Mouse (Mus musculus): ENCODE measurements at regions not wholly inside any gene's neighbourhood (a gene's known extent, or its start where the extent isn't known, plus 50 kb on each side); places are given as distances from the start of the nearest gene placed in this dataset.
A peak's percentile ranks its signal among the peaks of the same experiment; 100 is the strongest.

DNA sequence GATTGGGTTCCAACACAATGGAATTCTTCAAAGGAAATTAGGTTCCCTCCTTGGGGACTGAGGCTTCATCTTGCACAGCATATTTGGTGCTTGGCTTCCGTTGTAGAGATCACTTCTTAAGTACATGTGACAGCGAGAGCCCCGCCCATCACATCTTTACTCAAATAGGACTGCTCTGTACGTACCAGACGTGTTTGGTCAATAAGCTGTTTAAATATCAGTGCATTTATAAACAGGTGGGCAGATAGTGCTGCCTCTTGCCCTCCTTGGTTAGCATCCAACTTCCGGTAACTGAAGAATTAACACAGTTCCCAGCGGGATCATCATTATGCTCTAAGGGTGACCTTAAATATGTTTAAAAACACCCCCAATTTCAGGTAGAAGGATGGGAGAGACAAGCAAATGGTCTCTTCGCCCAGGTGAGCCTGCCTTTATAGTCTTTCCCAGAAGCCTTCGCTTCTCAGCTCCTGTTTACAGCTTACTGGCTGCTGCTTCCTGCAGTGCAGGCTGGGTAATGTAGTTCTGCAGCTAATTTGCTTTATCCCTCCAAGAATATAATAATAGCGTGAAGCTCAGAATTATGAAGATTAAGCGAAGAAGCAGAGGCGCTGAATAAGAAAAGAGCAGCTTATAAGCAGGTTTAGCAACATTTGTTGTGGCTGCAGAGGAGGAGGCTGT, 242.1 kb downstream of the Foxo1 start:
- DNase-seq (ENCODE audit: extremely low spot score): no peak

DNA sequence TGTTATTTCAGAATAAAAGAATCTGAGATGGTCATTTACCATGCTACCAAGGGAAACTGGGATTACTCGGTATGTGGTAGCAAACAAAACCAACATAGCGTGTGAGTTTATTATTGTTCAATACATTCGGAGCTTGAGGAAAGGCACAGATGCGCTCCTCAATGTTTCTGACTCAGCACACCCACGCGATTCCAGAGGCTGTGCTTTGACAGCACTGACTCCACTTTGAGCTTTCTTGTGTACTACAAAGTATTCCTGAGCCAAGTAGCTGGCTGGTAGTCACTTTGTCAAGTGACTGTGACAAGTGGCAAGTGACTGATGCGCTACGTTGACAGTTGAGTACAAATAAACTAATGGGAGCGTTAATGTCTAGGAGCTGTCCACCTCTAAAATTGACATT, 235.8 kb downstream of the Foxo1 start:
- no peak for DNase-seq (ENCODE audit: extremely low spot score)

DNA sequence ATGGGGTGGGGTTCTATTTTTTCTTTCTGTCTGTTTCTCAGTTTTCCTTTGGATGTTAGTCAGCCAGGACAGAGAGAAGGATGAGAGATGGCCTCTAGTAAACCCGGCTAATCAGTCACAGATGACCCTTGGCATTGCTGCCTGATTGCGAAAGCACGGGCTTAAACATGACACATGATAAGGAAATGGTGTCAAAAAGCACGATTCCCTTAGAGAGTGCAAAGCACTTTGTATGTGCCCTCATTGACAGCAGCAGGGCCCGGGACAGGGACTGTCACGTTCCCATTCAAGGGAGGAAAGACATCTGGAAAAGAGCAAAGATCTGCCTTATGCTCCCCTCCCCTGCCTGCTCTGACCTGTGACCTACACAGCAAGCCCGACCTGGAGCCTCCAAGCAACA, 234.1 kb downstream of the Foxo1 start:
- DNase-seq (ENCODE audit: extremely low spot score): peak; percentile 25

DNA sequence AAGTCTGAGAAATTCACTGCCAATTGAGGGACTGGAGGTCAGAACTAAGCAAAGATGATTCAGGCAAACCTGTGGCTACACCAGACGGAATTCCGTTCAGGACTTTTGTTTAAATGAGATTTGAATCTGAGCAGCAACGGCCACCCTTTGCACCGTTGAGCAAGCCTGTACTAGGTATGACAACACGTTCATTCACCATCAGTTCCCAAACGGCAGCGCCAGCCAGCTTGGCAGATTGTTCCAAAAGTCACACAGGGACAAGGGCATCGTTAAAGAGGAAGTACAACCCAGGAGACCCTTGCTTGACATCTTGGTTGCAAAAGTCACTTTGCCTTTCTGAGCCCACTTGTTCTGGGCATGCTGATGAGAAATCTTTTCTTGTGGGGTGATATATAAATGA, 233.5 kb downstream of the Foxo1 start:
- no peak for DNase-seq (ENCODE audit: extremely low spot score)

DNA sequence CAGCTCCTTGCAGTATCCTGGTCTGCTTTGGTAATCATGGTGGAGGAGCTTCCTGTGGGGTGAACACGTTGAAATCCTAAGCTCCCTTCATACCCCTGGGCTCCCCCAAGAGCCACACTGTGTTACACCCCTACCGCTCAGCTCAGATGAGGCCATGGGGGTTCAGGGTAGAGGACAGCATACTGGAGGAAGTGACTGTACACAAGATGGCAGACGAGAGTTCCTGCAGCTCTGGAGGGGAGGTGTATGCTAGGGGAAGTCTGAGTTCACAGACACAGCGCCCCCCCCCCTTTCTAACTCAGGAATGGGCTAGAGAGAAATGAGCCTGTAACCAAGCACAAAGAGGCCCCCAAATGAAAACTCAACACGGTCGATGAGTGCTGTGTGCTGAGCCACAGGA, 231.9 kb downstream of the Foxo1 start:
- no peak for DNase-seq (ENCODE audit: extremely low spot score)

DNA sequence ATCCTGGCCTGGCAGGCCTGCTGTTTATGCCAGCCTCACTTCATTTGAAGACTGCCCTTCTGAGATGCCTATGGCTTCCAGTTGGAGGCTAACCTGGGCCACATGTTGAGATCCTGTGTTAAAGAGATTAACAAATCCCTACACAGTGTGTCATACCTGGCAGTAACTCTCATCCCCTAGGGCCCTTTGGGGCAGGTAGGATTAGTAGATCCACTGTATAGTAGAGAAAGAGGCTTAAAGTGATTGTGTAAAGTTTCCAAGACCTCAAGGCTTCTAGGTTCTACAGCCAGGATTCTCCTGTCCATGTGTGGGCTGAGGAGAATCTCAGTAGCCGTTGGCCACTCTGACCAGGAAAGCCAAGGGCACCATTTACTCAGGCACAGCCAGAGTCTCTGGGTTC, 231.4 kb downstream of the Foxo1 start:
- DNase-seq (ENCODE audit: extremely low spot score): no peak

DNA sequence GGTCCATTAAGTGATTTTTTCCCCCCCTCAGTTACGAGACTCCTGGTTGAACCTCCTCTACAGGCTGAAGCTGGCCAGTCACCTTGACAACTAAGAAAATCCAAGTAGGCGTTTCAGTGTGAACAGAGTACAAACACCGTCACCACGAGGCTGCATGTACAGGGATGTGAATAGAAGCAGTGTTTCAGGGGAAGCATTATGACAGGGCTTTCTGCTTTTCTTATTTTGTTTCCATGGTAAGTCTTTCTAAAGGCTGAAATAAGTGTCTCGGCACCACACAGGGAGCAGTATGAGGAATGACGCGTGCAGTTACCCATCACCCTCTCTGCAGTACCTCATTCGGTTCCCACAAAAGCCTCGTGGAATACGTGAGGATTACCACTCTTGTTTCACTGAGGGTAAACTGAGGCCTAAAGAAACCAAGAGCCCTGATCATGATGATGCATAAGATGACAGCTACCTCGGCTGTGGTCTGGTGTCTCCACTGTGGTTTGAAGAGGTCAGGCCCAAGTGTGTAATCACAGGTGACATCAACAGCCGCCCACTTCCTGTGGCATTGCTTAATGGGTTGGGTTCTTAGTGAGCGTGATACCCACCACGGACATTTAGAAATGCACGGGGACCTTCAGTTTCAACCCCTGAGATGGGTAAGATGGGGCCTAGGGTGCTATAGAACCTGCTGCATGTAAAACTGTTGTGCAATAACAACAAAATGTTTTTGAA, 230.5 kb downstream of the Foxo1 start:
- DNase-seq (ENCODE audit: extremely low spot score): no peak

DNA sequence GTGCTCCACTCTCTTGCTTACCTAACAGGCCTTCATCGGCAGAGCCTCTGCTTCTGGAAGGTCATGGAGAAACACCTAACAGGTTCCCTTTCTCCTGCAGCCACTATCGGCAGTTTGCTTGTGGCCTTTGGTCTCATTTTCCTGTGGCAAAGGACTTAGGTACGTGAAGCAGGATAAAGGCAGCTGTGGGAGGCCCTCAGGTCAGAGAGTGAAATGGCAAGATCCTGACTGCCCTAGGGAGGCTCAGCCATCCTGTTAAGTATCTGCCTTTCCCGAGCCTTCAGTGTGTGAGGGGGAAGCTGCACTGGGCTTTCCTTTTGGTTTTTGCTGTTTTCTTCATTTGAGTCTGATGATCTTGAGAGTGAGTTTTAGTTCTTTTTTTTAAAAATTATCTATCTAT, 228.8 kb downstream of the Foxo1 start:
- DNase-seq (ENCODE audit: extremely low spot score): no peak

DNA sequence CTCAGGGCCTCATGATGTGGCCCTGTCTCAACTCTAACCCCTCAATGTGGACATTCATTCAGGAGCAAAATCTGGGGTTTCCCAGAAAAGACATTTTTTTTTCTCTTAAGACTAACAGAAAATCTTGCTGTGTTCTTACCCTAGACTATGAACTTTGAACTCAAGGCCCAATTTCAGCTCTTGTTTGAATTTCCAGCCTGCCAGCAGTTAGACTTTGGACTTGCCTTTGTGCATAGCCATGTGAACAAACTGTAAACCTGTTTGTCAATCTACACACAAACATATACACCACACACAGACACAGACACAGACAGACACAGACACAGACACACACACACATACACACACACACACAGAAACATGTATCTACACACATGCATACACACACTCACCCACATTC, 227.3 kb downstream of the Foxo1 start:
- no peak for DNase-seq (ENCODE audit: extremely low spot score)

DNA sequence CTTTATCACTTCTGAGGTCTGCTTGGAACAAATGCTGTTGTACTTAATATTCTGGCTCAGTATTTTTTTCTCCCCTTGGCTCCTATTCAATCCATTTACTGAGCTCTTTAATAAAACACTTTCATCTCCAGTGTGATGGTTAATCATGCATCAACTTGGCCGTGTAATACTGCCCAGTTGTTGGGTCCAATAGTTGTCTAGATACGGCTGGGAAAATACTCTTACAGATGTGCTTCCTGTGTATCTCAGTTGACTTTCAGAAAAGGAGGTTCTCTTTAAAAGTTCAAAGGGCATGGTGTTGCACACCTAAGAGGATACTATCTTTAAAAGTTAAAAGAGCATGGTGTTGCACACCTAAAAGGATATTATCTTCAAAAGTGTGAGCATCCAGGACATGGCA, 226.8 kb downstream of the Foxo1 start:
- no peak for DNase-seq (ENCODE audit: extremely low spot score)

DNA sequence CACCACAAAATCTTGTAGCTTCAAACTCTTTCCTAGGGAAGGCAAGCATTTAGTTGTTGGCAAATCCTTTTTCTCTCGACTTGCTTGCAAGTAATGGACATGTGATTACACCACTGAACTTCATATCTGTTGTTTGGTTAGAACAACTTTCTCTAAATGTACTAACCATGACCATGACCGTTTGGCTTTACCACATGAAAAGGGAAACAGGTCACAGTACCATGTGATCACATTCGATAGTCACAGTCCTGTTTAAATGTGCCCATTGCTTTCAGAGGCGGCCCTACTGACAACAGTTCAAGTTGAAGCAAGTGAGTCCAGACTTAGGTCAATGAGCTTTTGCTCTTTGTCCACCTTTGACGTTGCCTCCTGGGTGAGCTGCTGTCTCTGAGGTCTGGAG, 211.1 kb downstream of the Foxo1 start:
- no peak for DNase-seq (ENCODE audit: extremely low spot score)

DNA sequence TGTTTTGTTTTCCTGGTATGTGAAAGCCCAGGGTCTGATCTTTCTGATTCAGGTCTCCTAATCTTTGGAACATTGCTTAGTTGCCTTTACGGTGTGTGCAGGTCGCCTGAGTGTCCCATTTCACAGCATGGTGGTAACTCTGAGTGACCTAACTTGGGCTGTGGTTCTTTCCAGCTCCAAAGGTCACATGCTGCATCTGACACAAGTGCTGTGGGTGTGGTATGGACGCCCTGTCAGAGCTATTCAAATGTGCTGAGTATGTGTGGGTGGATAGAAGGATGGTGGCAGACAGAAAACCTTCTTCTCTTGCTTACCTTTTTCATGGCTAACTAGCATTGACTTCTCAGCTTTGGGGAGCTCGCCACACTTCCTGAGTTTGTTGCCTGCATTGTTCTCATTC, 201.8 kb downstream of the Foxo1 start:
- no peak for DNase-seq (ENCODE audit: extremely low spot score)

DNA sequence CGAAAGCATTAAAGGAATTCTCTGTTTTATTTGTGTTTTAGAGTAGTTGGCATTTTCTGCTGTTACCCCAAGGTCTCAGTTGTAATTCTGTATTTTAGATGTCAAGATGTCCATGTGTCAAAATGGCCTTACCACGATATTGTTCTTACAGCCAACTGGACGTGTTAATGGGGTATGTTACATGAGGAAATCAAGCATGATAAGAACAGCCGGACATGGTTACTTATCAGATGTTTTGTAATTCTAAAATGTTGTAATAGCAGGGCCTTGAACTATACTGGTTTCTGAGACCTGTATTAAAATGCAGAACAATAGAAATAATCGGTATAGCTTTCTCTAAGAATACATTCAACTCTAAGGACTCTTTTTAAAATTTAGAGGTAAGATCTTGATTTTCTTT, 201.3 kb downstream of the Foxo1 start:
- DNase-seq (ENCODE audit: extremely low spot score): no peak

DNA sequence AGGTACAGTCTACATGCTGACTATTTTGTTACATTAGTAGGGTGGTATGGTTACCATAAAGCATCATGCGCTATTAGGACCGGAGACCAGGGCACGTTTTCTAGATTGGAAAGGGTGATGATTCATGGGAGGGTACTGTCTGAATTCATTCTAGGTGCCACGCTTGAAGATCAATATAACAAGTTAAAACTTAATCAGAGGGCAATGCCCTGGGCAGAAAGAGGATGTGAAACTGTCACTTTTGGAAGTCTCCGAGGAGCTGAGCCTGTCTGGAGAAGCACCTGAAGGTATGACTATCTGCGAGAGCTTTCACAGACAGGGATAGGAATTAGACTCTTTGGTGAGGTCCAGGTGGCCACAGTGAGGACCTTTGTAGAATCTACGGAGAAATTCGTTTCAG, 200.2 kb downstream of the Foxo1 start:
- no peak for DNase-seq (ENCODE audit: extremely low spot score)

DNA sequence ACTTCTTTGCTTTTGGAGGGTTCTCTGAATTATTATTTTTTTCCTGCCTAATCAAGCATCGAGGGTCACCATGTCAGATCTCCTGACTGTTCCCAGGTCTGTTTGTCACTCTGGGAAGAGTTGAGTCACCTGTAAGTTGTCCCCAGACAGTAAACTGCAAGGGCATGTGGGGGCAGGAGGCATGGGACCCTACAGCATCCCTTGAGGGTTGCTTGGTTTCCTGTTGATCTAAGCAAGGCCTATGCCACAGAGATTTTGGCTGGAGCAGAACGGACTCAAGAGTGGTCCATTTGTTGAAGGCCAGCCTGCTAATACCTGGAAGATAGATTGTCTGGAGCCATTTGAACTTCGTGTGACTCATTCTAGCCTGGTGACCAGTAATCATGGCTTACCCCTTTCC, 199.7 kb downstream of the Foxo1 start:
- DNase-seq (ENCODE audit: extremely low spot score): no peak

DNA sequence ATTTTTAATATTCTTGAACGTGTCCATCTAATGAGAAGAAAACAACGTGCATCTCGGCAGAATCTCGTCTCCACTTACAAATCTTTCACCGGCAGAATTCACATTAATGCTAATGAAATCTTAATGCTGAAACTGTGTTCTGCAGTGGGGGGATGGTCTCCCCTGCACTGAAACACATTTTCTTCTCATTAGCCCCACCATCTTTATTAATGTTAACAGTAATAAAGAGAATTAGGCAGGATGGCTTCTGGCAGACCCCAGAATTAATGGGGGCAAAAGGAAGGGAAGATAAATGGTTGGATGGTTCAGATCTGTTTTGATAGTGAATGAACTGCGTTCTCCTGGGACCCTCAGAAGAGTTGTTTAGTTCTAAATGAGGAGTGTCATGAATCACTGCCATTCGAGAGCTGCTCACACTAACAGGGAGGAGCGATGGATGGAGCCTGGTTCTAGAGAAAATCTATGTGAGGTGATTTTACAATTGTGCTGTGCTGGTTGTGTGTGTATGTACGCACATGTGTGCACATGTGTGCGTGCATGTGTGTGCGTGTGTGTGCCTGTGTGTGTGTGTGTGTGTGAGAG, 198.9 kb downstream of the Foxo1 start:
- no peak for DNase-seq (ENCODE audit: extremely low spot score)

DNA sequence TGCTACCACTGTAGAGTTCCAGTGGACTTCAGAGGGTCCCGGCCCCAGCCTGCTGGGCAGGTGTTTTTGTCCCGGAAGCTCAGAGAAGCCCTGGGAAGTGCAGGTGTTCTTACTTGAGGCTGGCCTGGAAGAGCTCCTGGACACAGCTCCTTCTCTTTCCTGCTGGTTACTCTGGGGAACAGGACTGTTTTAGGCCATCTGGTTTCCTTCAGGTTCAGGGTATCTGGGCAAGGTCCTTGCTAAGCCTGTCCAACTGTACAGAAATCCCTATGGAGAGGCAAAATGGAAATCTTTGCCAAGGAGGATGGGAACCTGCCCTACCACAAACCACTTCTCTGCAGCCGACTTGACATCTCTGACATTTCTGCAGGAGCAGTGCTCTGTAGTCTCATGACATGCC, 198.4 kb downstream of the Foxo1 start:
- DNase-seq (ENCODE audit: extremely low spot score): no peak

DNA sequence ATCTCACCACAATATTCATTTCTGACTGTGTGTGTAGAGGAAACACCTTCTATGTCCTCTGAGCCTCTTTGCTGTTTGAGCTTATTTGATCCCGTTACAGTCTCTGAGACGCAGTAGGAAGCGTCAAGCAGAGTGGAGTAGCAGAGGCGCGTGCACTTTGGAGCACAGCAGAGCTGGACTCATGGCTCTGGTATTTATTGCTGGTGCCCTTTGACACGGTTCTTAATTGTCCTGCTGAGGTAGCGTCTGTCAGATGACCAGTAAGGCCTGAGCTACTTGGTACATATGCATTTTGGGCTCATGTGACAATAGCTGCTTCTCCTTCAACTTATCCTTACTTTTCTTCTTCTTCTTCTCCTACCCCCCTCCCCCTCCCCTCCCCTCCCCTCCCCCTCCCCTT, 195.8 kb downstream of the Foxo1 start:
- DNase-seq (ENCODE audit: extremely low spot score): peak; percentile 42

DNA sequence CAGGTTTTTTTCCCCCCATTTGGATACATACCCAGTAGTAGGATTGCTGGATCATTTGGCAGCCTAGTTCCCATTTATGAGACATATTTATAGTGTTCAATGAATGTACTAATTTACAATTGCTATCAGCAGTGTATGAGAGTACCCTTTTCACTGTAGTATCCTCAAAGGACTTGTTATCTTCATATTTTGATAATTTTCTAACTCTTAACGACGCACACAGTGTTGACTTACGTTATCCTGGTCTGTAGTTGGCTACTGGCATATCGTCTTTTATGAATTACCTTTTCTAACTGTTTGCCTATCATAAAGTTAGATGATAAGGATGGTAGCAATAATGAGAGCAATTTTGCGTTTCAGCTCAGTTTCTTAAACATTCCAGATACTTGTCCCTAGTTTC, 186.8 kb downstream of the Foxo1 start:
- DNase-seq (ENCODE audit: extremely low spot score): no peak

DNA sequence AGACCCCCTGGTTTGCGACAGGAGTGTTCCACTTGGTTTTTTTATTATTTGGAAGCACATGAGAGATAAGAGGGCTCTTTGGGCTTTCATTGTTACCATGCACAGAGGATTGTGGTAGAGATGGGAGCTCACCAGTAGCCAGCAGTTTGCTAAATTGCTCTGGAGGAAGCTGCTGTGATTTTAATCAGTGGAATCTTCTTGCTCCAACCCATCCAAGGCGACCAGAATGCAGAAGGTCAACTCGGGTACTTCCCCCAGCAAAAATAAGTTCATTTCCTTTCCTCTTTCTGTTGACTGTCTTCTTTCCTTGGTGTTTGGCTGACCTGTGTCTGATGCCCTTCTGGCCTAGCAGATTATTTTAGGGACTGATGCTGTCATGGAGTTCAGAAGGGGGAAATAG, 184.9 kb downstream of the Foxo1 start:
- DNase-seq (ENCODE audit: extremely low spot score): no peak

DNA sequence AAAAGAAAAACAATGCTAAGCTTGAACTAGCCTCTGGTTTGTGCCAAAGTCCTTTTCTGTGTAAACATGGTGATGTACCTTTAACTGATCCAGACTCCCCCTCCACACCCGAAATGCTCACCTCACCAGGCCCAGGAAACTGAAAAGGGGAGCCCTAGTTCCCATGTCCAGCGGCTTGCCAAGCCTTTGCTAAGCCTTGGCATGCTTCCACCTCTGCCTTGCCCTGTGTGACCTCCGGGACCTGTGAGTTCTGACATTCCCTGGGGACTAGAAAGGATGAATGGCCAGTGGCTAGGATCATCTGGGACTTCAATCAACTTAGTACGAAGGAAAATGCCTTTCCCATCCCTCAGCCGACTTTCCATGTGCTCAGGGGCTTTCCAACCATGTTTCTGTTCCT, 184.2 kb downstream of the Foxo1 start:
- no peak for DNase-seq (ENCODE audit: extremely low spot score)

DNA sequence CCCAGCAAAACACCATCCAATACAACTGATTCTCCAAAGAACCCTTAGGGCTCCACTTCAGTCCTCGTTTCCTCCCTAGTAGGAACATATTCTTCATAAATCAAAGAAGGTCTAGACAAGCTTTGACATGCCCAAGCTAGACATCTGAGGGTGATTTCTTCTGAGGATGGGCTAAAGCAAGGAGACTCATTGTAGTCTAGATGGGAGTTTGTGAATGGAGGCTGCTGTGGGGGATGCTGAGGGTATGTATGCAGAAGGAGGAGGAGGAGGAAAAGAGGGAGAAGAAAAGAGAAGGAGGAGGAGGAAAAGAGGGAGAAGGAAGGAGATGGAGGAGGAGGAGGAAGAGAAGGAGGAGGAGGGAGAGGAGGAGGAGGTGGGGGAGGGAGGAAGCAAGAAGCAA, 178.9 kb downstream of the Foxo1 start:
- no peak for DNase-seq (ENCODE audit: extremely low spot score)

DNA sequence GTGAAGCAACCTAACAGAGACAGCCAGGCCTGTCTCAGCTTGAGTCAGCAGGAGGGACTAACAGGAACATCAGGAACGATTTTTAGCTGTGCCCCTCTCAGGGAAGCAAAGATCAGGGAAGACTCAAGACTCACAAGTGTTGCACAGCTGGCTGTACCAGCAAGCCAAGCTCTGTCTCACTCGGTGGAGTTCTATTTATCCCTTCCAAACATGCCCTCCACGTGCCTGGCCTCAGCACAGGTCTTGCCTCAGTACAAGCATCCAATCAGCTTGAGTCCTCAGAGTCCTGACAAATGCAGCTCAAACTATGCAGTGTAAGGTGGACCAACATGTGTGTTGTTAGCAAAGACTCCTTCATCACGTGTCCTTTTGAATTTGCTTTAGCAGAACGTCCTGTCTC, 178.4 kb downstream of the Foxo1 start:
- DNase-seq (ENCODE audit: extremely low spot score): no peak
